Mouse (Mus musculus): Measurements from ENCODE around the gene Bnip3. TPM values are rescaled to one million over a fixed set of nuclear protein-coding genes. Genes with fewer than 3 reads are reported as not detected.

The Bnip3 gene
- total RNA-seq (2021): 100 to 1,000 TPM; 136 to 145 TPM

DNA sequence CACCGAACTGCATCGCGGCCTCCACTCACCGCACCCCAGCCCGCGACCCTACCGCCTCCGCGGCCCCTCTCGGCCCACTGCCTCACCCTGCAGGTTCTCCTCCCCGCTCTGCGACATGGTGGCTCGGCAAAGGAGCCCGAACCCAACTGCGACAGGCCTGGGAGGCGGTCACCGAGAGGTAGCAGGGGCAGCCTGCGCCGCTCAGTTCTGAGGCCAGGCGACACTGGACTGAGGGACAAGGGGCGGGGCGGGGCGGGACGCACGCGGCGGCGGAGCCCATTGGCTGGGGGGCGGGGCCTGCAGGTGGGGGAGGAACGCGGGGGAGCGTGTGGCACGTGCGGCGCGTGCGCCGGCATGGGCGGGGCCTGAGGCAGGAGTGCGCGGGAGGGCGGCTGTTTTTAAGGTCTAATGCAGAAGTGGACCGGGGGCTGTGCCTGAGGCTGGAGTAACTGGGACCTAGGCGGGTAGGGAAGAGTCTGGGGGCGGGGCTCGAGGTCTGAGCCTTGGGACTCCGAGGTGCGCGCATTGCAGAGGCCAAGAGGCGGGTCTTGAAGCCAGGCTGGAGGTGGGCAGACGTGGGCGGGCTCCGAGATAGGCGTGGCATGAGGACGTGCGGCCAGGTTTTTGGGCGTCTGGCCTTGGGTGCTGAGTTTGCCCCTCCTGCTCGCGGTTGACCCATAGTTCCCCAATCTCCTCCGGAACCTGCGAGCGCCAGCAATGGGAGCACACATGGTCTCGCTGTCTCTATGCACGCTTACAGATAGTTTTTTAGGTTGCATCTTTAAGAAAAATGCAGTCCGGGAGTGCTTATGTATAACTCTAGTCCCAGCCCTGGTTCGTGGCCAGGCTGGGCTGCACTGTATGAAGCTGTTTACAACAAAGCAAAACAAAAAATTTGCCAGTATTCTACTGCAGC lies at the start of gene Bnip3:
Bnip3 (minus strand) TSS at position 243 of the 916 bp plus-strand sequence.
- DNase-seq (ENCODE audit: low spot score in 2 of 2): peak; percentile 86 to 88
- intact Hi-C loops (cut with DNase I): loop anchor here (1.0 kb wide), 1 partner anchor 64 kb away; no protein-coding TSS in a partner anchor

DNA sequence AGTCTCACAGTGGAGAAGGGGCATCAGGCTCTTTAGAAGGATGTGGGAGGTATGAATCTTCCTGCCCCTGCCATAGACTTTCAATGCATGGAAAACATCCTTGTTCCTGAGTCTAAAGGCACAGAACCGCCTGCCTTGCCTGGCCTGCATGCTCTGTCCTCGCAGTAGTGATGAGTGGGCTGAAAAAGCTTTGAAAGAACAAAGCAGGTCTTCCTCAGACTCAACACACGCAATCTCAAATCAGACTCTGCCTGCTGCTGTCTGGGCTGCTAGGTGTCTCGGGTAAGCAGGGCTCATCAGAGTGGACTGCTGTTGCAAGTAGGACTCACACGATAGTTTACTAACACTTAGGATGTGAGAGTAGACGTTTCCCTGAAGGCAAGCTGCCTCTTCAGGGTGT lies 47.8 kb upstream of the Bnip3 start:
- intact Hi-C loops (cut with DNase I): no loop called here
- no peak for DNase-seq (ENCODE audit: low spot score in 2 of 2)

DNA sequence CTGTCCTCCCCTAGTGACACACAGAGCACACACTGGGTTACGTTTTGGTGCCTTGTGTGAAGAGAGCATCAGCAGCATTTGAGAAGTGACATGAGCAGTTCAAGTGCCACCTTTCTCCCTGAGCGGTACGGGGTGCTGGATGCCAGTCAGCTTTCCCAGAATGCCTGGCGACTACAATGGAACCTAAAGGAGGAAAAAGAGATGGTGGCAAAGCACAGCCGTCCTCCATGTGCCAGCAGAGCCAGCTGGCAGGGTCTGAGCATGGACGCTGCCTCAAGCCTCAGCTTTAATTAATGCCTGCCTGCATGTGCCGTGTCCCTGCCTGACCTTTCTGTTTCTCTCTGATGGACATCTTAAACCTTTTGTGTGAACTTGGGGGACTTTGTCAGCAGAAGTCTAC lies 46.5 kb upstream of the Bnip3 start:
- no peak for DNase-seq (ENCODE audit: low spot score in 2 of 2)
- intact Hi-C loops (cut with DNase I): no loop called here

DNA sequence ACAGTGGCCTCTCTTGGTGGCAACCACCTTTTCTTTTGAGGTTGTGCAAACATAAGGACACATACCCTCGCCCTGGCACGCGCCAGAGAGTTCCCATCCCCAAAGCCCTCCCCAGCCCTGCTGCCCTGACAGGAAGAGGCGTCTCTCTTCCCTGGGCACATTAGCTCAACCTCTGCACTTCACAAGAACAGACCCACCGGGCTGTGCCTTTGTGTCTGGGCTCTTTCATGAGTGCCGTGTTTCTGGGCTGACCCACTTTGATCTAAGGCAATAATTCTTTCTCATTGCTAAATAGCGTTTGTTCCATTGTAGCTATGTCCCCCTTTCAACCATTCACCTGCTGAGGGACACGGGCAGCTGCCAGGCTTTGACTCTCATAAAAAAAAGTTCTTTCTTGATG lies 39.0 kb upstream of the Bnip3 start:
- DNase-seq (ENCODE audit: low spot score in 2 of 2): no peak
- intact Hi-C loops (cut with DNase I): no loop called here

DNA sequence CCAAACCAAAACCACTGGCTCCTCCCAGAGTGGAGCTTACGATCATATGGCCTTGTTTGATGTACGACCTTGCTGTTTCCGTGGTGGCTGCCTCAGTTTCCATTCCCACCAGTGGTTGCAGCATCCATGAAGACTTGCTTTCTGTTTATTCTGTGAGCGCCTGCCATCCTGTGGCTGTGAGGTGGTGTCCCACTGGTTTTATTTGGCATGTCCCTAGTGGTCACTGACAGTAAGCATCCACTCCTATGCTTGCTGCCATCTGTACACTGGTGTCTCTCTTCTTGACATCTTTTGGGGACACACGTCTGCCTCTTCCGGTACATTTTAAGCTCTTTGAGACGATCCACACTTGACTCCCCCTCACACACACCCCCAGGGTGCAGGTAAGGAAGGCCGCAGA lies 38.4 kb upstream of the Bnip3 start:
- no peak for DNase-seq (ENCODE audit: low spot score in 2 of 2)
- intact Hi-C loops (cut with DNase I): no loop called here

DNA sequence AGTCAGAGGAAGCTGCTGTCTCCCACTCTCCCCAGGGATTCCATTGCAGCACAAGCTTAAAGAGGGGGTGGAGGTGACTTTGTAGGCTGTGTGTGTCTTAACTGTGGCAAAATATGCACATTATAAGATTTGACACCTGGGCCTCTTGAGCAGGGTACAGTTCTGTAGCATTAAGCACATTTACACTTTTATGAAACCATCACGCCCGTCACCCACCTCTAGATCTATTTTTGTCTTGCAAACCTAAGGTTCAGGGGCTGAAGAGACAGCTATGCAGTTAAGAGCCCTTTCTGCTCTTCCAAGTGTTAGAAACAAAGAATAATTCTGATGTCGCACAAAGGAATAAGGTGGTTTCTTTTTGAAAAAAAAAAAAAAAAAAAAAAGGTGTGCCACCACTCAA lies 36.3 kb upstream of the Bnip3 start:
- no peak for DNase-seq (ENCODE audit: low spot score in 2 of 2)
- intact Hi-C loops (cut with DNase I): no loop called here

DNA sequence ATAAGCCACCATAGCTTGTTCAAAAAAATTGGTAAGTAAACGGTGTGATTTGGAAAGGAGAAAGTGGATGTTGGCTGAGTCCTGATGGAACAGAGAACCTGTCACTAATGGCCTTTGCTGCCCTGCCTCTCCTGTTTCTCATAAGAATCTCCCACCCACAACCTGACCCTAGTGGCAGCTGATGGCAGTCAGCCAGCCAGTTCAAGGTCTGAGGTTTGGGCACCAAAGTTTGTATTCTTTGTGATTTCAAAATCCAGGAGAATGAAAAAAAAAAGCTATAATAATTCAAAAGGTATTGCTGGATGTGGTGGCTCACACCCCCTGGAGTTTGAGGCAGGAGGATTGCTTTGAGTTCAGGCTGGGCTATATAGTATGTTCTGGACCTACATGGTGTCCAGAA lies 33.0 kb upstream of the Bnip3 start:
- intact Hi-C loops (cut with DNase I): no loop called here
- no peak for DNase-seq (ENCODE audit: low spot score in 2 of 2)

DNA sequence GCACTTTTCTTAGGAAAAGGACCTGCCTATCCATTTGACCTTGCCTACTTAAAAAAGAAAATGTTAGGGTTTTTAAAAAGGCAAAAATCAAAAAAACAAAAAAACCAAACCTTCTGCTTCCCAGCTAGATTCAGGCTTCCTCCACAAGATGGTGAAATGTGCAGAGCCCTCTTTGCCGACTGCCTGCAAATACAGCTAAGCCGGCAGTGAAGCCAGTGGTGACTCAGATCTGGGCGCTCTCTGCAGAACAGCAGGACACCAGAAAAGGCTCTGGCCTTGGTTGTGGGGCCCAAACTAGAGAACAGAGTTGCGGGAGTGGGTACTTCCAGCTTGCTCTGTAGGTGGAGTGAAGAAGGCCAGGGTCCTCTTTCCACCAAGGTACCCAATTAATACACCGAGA lies 32.3 kb upstream of the Bnip3 start:
- DNase-seq (ENCODE audit: low spot score in 2 of 2): no peak
- intact Hi-C loops (cut with DNase I): no loop called here

DNA sequence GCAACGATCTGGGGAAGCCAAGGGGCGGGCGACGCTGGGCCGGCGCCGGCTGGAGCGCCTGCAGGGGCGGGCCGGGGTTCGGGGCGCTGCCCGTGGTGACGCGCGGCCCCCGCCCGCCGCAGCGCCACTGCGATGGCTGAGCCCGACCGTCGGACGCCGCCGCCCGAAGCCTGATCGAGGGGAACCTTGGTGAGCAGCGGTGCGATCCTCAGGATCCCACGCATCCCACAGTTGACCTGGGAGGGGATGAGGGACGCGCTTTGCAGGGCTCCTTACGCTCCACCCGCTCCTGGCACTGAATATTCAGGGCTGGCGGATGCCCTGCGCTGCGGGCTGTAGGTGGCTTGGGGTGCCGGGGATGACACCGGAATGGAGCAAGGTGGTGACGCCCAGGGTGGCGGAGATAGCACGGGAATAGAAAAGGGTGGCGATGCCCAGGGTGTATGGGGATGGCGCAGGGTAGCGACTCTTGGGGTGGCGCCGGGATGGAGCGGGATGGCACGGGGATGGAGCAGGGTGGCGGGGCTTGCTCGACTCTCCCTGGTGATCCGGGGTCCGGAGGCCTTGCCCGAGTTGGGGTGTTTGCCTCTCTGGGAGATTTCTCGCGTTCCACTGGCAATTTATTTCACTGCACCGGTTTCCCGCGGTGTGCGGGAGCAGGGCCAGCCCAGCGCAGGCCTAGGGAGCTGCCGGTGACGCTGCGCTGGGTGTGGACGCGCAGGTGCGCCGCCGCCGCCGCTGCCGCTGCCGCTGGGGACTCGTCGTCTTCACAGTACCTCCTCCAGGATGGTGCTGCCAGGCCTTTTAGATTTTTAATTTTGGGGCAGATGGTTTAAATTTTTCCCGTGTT lies 31.5 kb upstream of the Bnip3 start, which contains the start of gene Jakmip3:
Jakmip3 (plus strand) TSS at position 119 of the 850 bp plus-strand sequence.
- intact Hi-C loops (cut with DNase I): no loop called here
- DNase-seq (ENCODE audit: low spot score in 2 of 2): peak; percentile 73 to 82

DNA sequence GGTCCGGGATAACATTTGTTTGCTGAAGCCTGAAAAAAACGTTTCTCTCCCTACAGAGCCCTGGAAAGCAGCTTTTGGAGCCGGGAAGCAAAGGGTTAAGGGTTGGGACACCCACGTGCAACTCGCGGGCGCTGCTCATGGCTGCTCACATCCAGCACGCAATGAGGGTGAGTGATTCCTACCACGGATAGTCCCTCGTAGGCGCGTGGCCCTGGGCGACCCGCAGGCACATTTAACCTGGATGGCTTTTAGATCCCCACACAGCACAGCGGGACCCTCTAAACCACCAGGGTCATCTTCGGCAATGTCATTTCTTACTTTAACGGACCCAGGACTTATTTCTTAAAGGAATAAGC lies 30.9 kb upstream of the Bnip3 start:
- intact Hi-C loops (cut with DNase I): no loop called here
- DNase-seq (ENCODE audit: low spot score in 2 of 2): peak; percentile 71 to 75

DNA sequence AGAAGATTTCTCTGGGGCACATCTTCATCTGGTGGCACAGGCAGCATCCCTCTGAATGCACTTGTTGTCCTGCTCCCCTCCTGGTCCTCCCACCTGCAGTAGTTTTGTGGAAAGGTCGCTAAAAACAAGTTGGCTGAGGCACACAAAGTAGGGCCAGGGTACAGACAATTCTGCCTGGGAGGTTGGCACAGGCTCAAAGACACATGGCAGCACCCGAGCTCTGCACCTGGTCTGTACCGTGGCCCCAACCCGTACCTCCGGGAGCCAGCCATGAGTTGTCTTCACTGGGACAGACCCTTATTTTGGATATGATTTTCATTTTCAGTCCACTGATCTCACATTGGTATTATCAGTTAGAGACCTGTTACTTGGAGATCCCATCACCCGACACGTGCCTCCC lies 29.7 kb upstream of the Bnip3 start:
- no peak for DNase-seq (ENCODE audit: low spot score in 2 of 2)
- intact Hi-C loops (cut with DNase I): no loop called here

DNA sequence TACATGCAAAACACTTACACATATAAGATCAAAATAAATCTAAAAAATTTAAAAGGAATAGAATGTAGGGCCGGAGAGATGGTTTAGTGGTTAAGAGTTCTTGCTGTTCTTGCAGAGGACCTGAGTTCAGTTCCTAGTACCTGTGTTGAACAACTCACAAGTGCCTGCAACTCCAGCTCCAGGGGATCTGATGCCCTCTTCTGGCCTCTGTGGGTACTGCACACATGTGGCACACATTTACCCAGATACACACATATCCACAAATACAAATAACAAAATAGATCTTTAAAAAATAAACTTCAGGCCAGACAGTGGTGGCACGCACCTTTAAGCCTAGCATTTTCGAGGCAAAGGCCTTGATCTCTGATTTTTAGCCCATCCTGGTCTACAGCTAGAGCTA lies 25.2 kb upstream of the Bnip3 start:
- no peak for DNase-seq (ENCODE audit: low spot score in 2 of 2)
- intact Hi-C loops (cut with DNase I): no loop called here

DNA sequence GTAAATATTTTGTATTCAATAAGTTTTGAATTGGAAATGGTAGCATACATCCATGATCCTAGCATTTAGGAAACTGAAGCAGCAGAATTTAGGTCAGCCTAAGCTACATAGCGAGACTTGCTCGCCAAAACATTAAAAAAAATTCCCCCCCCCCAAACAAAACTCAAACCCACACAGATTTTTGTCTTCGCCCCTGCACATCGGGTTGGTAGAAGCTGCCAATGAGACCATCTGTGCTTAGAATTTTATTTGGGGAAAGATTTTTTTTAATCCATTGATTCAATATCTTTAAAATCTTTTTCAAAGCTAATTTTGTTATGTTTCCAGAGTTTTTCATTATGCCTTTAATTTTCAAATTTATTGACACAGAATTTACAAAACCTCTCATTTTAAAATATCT lies 19.1 kb upstream of the Bnip3 start:
- intact Hi-C loops (cut with DNase I): no loop called here
- DNase-seq (ENCODE audit: low spot score in 2 of 2): no peak

DNA sequence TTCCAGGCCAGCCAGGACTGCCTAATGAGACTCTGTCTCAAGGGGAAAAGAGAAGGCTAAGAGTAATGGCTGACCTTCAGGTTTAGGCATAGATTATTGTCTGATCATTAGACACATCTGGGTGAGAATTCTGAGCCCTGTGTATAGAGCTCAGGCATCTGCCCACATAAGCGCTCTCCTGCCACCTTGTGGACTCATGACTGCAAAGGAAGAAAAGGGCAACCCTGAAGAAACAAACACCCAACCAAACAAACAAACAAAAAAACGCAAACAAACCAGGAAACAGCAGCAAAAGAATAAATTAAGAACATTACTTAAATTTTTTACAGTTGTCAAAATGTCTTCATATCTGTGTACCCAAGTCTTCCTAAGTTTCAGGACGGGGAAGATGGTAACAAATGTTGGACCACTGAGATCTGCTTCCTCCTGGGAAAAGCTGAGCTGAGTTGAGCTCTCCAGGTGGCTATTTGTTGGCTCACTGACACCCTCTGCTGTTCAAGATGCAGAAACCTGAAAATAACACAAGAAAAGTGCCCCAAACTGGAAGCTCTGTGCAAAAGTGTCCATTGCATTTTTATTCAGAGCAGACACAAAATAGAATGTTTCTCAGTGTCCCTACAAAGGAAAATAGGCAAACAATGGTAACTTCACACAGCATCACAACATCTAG lies 14.6 kb upstream of the Bnip3 start:
- intact Hi-C loops (cut with DNase I): loop anchor here (5.0 kb wide), 1 partner anchor 82 kb away; no protein-coding TSS in a partner anchor
- no peak for DNase-seq (ENCODE audit: low spot score in 2 of 2)

DNA sequence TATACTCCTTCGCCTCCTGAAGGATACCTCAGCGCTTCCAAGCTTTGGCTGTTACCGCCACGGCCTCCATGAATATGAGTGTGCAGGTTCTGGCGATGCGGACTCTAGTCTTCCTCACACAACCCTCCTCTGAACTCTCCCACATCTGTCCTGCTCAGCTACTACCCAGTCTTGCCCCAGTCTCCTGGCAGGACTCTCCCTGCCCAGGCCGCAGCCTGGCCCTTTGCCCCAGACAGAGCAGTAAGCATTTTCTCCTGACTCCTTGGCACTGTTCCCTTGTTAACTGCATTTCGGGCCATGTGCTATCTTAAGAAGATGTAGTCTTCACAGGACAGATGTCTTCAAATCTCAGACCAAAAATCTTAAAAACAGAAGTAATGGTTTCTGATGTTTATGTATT lies 12.3 kb upstream of the Bnip3 start:
- DNase-seq (ENCODE audit: low spot score in 2 of 2): no peak
- intact Hi-C loops (cut with DNase I): loop anchor here (5.0 kb wide), 1 partner anchor 79 kb away; no protein-coding TSS in a partner anchor

DNA sequence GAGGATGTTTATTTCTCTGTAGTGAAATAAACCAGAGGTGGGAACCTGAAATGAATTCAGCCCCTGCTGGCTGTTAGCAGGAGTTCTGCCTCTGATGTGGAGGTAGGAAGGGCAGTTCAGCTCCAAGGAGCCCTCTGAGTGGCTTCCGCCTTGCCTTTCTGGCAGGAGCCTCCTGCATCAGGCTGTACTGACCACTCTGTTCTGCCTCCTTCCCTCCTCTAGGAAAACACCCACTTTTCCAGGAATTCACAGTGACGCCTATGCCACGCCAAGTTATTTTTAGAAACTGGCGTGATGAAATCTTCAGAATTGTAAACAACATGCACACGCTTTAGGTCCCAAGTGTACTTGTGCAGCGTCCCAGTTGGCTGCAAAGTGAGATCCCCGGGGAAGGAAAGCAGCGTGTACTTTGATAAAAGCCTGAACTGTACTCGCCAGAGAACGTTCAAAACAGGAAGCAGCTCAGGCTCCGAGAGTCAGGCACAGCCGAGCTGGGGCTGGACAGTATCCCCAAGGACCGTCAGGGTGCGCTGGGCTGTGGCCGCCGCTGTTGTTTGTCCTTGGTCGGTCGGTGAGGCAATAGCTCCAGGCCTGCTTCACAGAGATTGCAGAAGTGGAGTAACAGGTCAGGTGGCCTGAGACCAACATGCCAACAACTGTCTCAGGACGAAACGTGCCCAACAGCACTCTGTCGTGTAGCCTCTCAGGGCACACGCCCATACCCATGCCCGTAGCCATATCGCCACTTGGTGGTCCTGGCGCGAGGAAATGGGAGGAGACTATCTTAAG lies 10.0 kb upstream of the Bnip3 start:
- intact Hi-C loops (cut with DNase I): no loop called here
- peak; percentile 34 to 41 for DNase-seq (ENCODE audit: low spot score in 2 of 2)

DNA sequence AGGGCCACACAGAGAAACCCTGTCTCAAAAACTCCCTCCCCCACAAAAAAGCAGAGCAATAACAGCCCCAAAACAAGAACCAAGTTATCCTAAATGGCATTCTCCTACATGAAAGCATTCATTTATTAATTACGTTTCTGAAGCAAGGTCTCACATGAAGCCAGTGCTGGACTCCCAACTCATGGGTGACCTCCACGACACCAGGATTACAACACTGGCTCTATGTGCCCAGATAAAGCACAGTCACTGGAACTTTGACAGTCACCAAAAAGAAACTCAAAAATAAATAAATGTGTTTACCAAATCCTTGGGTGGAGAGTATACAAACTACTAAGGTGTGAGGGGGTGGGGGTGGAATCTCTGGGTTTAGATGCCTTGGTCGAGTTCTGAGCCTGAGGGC lies 4.3 kb upstream of the Bnip3 start:
- intact Hi-C loops (cut with DNase I): no loop called here
- no peak for DNase-seq (ENCODE audit: low spot score in 2 of 2)

DNA sequence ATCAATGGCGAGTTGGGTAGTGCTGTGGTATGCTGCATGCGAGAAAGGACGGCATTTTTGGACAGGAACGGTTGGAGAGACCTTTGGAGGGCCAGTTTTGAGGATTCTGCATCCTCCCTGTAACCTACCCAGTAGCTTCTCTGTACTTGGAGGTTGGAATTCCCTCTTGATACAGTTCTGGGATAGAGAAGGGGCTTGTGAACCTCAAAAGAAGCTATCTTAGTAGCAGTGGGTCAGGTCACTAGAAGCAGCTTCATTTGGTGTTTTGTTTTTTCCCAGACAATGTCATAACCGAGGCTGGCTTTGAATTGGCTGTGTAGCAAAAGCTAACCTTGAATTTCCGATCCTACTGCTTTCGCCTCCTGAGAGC lies 859 bp upstream of the Bnip3 start:
- no peak for DNase-seq (ENCODE audit: low spot score in 2 of 2)
- intact Hi-C loops (cut with DNase I): no loop called here

DNA sequence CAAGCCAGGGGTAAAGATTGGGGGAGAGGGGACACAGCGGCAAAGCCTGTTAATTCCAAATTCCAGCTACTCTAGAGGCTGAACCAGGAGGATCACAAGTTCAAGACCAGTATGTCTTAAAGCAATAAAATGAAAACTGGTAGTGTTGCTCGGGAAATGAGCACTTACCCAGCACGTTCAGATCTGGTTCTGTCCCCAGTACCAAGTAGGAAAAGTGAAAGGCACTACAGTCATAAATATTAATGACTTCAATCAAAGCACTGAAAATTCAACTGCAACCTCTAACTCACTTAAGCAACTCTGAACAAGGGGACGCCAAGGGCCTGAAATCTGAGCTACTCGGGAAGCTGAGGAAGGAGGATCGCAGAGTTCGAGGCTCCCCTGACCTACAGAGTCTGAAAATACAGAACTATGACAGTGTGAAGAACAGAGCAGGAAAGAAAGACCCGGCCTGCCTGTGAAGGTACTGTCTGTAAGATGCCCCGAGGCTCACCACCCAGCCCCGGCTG lies 497 bp downstream of the Bnip3 start:
- no peak for DNase-seq (ENCODE audit: low spot score in 2 of 2)
- intact Hi-C loops (cut with DNase I): loop anchor here (1.0 kb wide), 1 partner anchor 64 kb away; no protein-coding TSS in a partner anchor

Measured in left cerebral cortex, postnatal 36 days (tissue).